Mouse (Mus musculus) adrenal gland, postnatal 4 days (tissue): Measurements from ENCODE around the gene Gtf3c3. TPM values are rescaled to one million over a fixed set of nuclear protein-coding genes. Genes with fewer than 3 reads are reported as not detected.

ENCODE experiments used
- total RNA-seq, 2 experiments: library from RNA; stranded (reverse); gene quantifications; 2 replicates each; pipeline ENCODE4 v1.2.3; 2021

Gene Gtf3c3
- total RNA-seq, 2 experiments from 2014 or later, result 26.8 to 27.0 TPM

Other genes with a start within 250 kb of the Gtf3c3 start
- gene Hecw2, start 243.8 kb downstream of the Gtf3c3 start, total RNA-seq, result 10 to 100 TPM; 11.7 to 12.1 TPM
- gene Ccdc150, start 188.3 kb downstream of the Gtf3c3 start, total RNA-seq, result under 1 TPM; 0.67 to 0.76 TPM
- gene Pgap1, start 118.7 kb upstream of the Gtf3c3 start, total RNA-seq, result 10 to 100 TPM; 10.2 to 13.1 TPM